Mouse (Mus musculus) intestine, postnatal 0 days (tissue): ENCODE data around the gene Snap47. TPM values are rescaled to one million over a fixed set of nuclear protein-coding genes. Genes with fewer than 3 reads are reported as not detected.

Experiments used
- ATAC-seq: fragments of 200-750 bp; cut with Nextera tagmentation; 2 replicates; pipeline ENCODE4 v1.8.0; 2017; ENCODE audit warnings: mild to moderate bottlenecking, moderate TSS enrichment, moderate library complexity
- H3K27ac ChIP-seq: fragments of 300-500 bp; sonication (generic); 2 replicates; pipeline ENCODE4 v1.5.1; 2014; ENCODE audit warnings: mild to moderate bottlenecking, low read depth, low read length, moderate library complexity
- H3K27me3 ChIP-seq: fragments of 300-500 bp; sonication (generic); replicated peaks from 2 replicates; pipeline ENCODE4 v1.6.1; 2014; ENCODE audit warnings: low read length, mixed read lengths; ENCODE audit not compliant: control insufficient read depth, insufficient read depth
- H3K36me3 ChIP-seq: fragments of 300-500 bp; sonication (generic); 2 replicates; pipeline ENCODE4 v1.6.1; 2014; ENCODE audit warnings: mild to moderate bottlenecking, moderate library complexity; ENCODE audit not compliant: control insufficient read depth, insufficient read depth
- H3K4me1 ChIP-seq: fragments of 300-500 bp; sonication (generic); replicated peaks from 2 replicates; pipeline ENCODE4 v1.6.1; 2014; ENCODE audit warnings: antibody characterized with exemption, low read length, mixed read lengths; ENCODE audit not compliant: control insufficient read depth, insufficient read depth
- H3K4me2 ChIP-seq: fragments of 300-500 bp; sonication (generic); replicated peaks from 2 replicates; pipeline ENCODE4 v1.6.1; 2014; ENCODE audit warnings: low read depth, mild to moderate bottlenecking, moderate library complexity
- H3K4me3 ChIP-seq: fragments of 300-500 bp; sonication (generic); 2 replicates; pipeline ENCODE4 v1.5.1; 2014; ENCODE audit warnings: low read depth, low read length
- H3K9ac ChIP-seq: fragments of 300-500 bp; sonication (generic); 2 replicates; pipeline ENCODE4 v1.6.1; 2014; ENCODE audit warnings: mild to moderate bottlenecking, low read depth, low read length
- H3K9me3 ChIP-seq: fragments of 300-500 bp; sonication (generic); 2 replicates; pipeline ENCODE4 v1.6.1; 2016; ENCODE audit warnings: mixed run types; ENCODE audit not compliant: control insufficient read depth
- CTCF ChIP-seq: sonication (generic); IDR thresholded peaks from 2 replicates; pipeline ENCODE4 v1.5.1; 2016; ENCODE audit warnings: low read depth, mild to moderate bottlenecking, control low read depth, antibody characterized with exemption, moderate library complexity
- WGBS: fragments of 180-500 bp; shearing (Covaris S2); extraction: QIAGEN DNeasy Blood & Tissue Kit; methylation state at CpG from one replicate; pipeline ENCODE4 v1.1.7; 2014; 5-methylcytosine and 5-hydroxymethylcytosine counted together
- polyA plus RNA-seq: library from polyadenylated mRNA; unstranded; fragments of >200 nt; fragmentation: Nextera tagmentation; extraction: Ambion mirVana; gene quantifications from 2 replicates; pipeline ENCODE4 v1.2.1, GENCODE M21; 2015

Gene Snap47
- polyA plus RNA-seq, 1 experiment from 2014 or later: 37.3 TPM

GRCm38 (mm10) chr11:59361291-59361690, 89.7 kb downstream of the Snap47 start:
- 85% methylated on average over 9 of the region's 9 CpGs for WGBS
- Histone ChIP-seq H3K9ac (no peak overlapping the region), H3K27me3 (no peaks in the 10 kb centered on the region), H3K4me2 (no peak overlapping the region), H3K9me3 (no peaks in the 10 kb centered on the region), H3K27ac (no peak overlapping the region), H3K4me3 (no peak overlapping the region), H3K36me3 (no peaks in the 10 kb centered on the region), H3K4me1 (no peaks in the 10 kb centered on the region)
- TF ChIP-seq CTCF: no peak
- no peak for ATAC-seq

Other genes with a start within 250 kb of the Snap47 start
- 87.1 and 96.5 TPM in 2 replicates for gene Mrpl55, start 248.7 kb downstream of the Snap47 start, polyA plus RNA-seq
- gene 2310033P09Rik, start 242.9 kb downstream of the Snap47 start, polyA plus RNA-seq: 24.1 and 30.6 TPM in 2 replicates
- 574 and 605 TPM in 2 replicates for gene Arf1, start 222.9 kb downstream of the Snap47 start, polyA plus RNA-seq
- not detected in 2 replicates for gene Wnt3a, start 160.4 kb downstream of the Snap47 start, polyA plus RNA-seq
- 2.2 and 2.4 TPM in 2 replicates for gene Wnt9a, start 144.3 kb downstream of the Snap47 start, polyA plus RNA-seq
- not detected in 2 replicates for gene Prss38, start 75.5 kb downstream of the Snap47 start, polyA plus RNA-seq
- 4.1 and 4.4 TPM in 2 replicates for gene Jmjd4, start 1.1 kb downstream of the Snap47 start, polyA plus RNA-seq
- 1.8 and 2.1 TPM in 2 replicates for gene Zfp867, start 21.3 kb upstream of the Snap47 start, polyA plus RNA-seq
- 5.4 and 6.2 TPM in 2 replicates for gene Zkscan17, start 75.6 kb upstream of the Snap47 start, polyA plus RNA-seq
- gene Nlrp3, start 90.4 kb upstream of the Snap47 start, polyA plus RNA-seq: 0.14 and 0.17 TPM in 2 replicates
- gene Olfr222, start 125.0 kb upstream of the Snap47 start, polyA plus RNA-seq: not detected in 2 replicates
- gene Olfr223, start 142.1 kb upstream of the Snap47 start, polyA plus RNA-seq: not detected in 2 replicates
- 27.8 and 32.6 TPM in 2 replicates for gene Mprip, start 210.1 kb upstream of the Snap47 start, polyA plus RNA-seq